Mouse (Mus musculus): ENCODE results near the gene Gm9602. TPM values are rescaled to one million over a fixed set of nuclear protein-coding genes. Genes with fewer than 3 reads are reported as not detected.

Gm9602 gene
- polyA plus RNA-seq (2014; fragmentation: Illumina TruSeq; extraction: RNeasy Lipid Tissue Mini Kit (QIAGEN cat#74804); ENCODE audit: low read depth, low replicate concordance), result not detected

GRCm38 (mm10) chr14:4776037-4776436 is at the start of gene Gm9602:
Gene Gm9602, plus strand, starts transcription at chr14:4776337.

Other genes starting within 250 kb of the Gm9602 start
- not detected for gene Gm3047, start 220.9 kb upstream of the Gm9602 start, polyA plus RNA-seq (2014; fragmentation: Illumina TruSeq; extraction: RNeasy Lipid Tissue Mini Kit (QIAGEN cat#74804); ENCODE audit: low read depth, low replicate concordance)
- gene Gm8159, start 144.0 kb upstream of the Gm9602 start, polyA plus RNA-seq (2014; fragmentation: Illumina TruSeq; extraction: RNeasy Lipid Tissue Mini Kit (QIAGEN cat#74804); ENCODE audit: low read depth, low replicate concordance), result not detected
- not detected for gene Gm3239, start 112.1 kb upstream of the Gm9602 start, polyA plus RNA-seq (2014; fragmentation: Illumina TruSeq; extraction: RNeasy Lipid Tissue Mini Kit (QIAGEN cat#74804); ENCODE audit: low read depth, low replicate concordance)
- gene Gm7876, start 67.1 kb upstream of the Gm9602 start, polyA plus RNA-seq (2014; fragmentation: Illumina TruSeq; extraction: RNeasy Lipid Tissue Mini Kit (QIAGEN cat#74804); ENCODE audit: low read depth, low replicate concordance), result not detected
- not detected for gene Gm3252, start 49.6 kb upstream of the Gm9602 start, polyA plus RNA-seq (2014; fragmentation: Illumina TruSeq; extraction: RNeasy Lipid Tissue Mini Kit (QIAGEN cat#74804); ENCODE audit: low read depth, low replicate concordance)
- not detected for gene Gm3269, start 61.8 kb downstream of the Gm9602 start, polyA plus RNA-seq (2014; fragmentation: Illumina TruSeq; extraction: RNeasy Lipid Tissue Mini Kit (QIAGEN cat#74804); ENCODE audit: low read depth, low replicate concordance)
- gene Gm3264, start 79.2 kb downstream of the Gm9602 start, polyA plus RNA-seq (2014; fragmentation: Illumina TruSeq; extraction: RNeasy Lipid Tissue Mini Kit (QIAGEN cat#74804); ENCODE audit: low read depth, low replicate concordance), result not detected
- not detected for gene Gm3278, start 116.1 kb downstream of the Gm9602 start, polyA plus RNA-seq (2014; fragmentation: Illumina TruSeq; extraction: RNeasy Lipid Tissue Mini Kit (QIAGEN cat#74804); ENCODE audit: low read depth, low replicate concordance)
- not detected for gene Gm8297, start 207.6 kb downstream of the Gm9602 start, polyA plus RNA-seq (2014; fragmentation: Illumina TruSeq; extraction: RNeasy Lipid Tissue Mini Kit (QIAGEN cat#74804); ENCODE audit: low read depth, low replicate concordance)
- gene Gm3298, start 239.6 kb downstream of the Gm9602 start, polyA plus RNA-seq (2014; fragmentation: Illumina TruSeq; extraction: RNeasy Lipid Tissue Mini Kit (QIAGEN cat#74804); ENCODE audit: low read depth, low replicate concordance), result not detected